Mouse (Mus musculus): Measurements from ENCODE around the gene Dnajb6.

GRCm38 (mm10) chr5:29747661-29748060 is 12.2 kb downstream of the Dnajb6 start:
- TF ChIP-seq CTCF (IDR thresholded peaks at IDR 0.05; ENCODE audit: low read depth, low read length) (no peak), GATA2 (IDR thresholded peaks at IDR 0.05; ENCODE audit: borderline replicate concordance, low read depth, low read length) (no peak)
